Mouse (Mus musculus) heart, embryonic 11.5 days (tissue): ENCODE measurements around the gene Ciapin1. TPM values are rescaled to one million over a fixed set of nuclear protein-coding genes. Genes with fewer than 3 reads are reported as not detected.

Source experiments
- ATAC-seq: fragments of 200-750 bp; cut with Nextera tagmentation; replicated peaks from 2 replicates; pipeline ENCODE4 v1.8.0; 2017; ENCODE audit warnings: moderate library complexity; ENCODE audit not compliant: insufficient number of reproducible peaks, low FRiP score, low TSS enrichment
- H3K27ac ChIP-seq: fragments of 300-500 bp; sonication (generic); 2 replicates; pipeline ENCODE4 v1.5.1; 2014; ENCODE audit warnings: mild to moderate bottlenecking, low read depth, low read length
- H3K27me3 ChIP-seq: fragments of 300-500 bp; sonication (generic); 2 replicates; pipeline ENCODE4 v1.6.1; 2014; ENCODE audit warnings: mild to moderate bottlenecking, low read length, mixed read lengths; ENCODE audit not compliant: control insufficient read depth, insufficient read depth
- H3K36me3 ChIP-seq: fragments of 300-500 bp; sonication (generic); 2 replicates; pipeline ENCODE4 v1.6.1; 2014; ENCODE audit warnings: mild to moderate bottlenecking, low read length, moderate library complexity, mixed read lengths; ENCODE audit not compliant: control insufficient read depth, insufficient read depth
- H3K4me1 ChIP-seq: fragments of 300-500 bp; sonication (generic); 2 replicates; pipeline ENCODE4 v1.6.1; 2014; ENCODE audit warnings: low read length; ENCODE audit not compliant: control insufficient read depth, insufficient read depth
- H3K4me2 ChIP-seq: fragments of 300-500 bp; sonication (generic); 2 replicates; pipeline ENCODE4 v1.6.1; 2014; ENCODE audit warnings: mild to moderate bottlenecking, moderate library complexity
- H3K4me3 ChIP-seq: fragments of 300-500 bp; sonication (generic); 2 replicates; pipeline ENCODE4 v1.5.1; 2014; ENCODE audit warnings: low read depth, low read length
- H3K9ac ChIP-seq: fragments of 300-500 bp; sonication (generic); 2 replicates; pipeline ENCODE4 v1.6.1; 2014; ENCODE audit warnings: mild to moderate bottlenecking, low read depth, low read length, moderate library complexity
- H3K9me3 ChIP-seq: fragments of 300-500 bp; sonication (generic); replicated peaks from 2 replicates; pipeline ENCODE4 v1.6.1; 2016; ENCODE audit warnings: low read length; ENCODE audit not compliant: control insufficient read depth
- WGBS: fragments of 180-500 bp; shearing (Covaris S2); extraction: QIAGEN DNeasy Blood & Tissue Kit; methylation state at CpG from one replicate; pipeline ENCODE4 v1.1.7; 2014; ENCODE audit not compliant: insufficient replicate concordance; 5-methylcytosine and 5-hydroxymethylcytosine counted together
- polyA plus RNA-seq: library from polyadenylated mRNA; unstranded; fragments of >200 nt; fragmentation: Nextera tagmentation; extraction: Ambion mirVana; gene quantifications from 2 replicates; pipeline ENCODE4 v1.2.1, GENCODE M21; 2014

Ciapin1 gene
- polyA plus RNA-seq, 1 experiment from 2014 or later = 97.0 TPM

DNA sequence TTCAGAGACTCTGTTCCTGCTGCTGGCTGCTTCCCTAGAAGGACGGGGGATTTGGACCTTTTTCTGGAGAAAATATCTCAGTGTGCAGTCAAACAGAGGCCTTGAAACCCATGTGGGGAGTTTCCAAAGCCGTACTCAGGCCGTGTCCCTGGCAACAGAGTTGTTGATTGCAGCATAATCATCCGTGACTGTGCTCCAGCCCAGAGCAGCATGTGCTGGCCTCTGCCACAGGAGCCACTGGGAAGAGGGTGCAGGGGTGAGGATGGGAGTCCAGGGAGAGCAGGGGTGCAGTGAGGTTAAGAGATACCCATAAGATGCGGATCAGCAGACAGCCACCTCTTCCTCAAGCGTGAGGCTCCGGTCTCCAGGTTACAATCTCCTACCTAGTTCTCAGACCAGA is 30.7 kb downstream of the Ciapin1 start:
- no peak for ATAC-seq
- H3K9ac ChIP-seq = no peak overlapping the region
- H3K27ac ChIP-seq = no peak overlapping the region
- H3K36me3 ChIP-seq = no peaks in the 10 kb centered on the region
- 0 out of 2 replicates have a peak, but pooled peaks cover 3% of the 10 kb centered on the region for H3K27me3 ChIP-seq
- WGBS = 60% methylated on average over 7 of the region's 7 CpGs
- peaks cover 17% of the 10 kb centered on the region for H3K4me1 ChIP-seq
- H3K4me3 ChIP-seq = no peak overlapping the region
- H3K4me2 ChIP-seq = no peak overlapping the region
- no peaks in the 10 kb centered on the region for H3K9me3 ChIP-seq

DNA sequence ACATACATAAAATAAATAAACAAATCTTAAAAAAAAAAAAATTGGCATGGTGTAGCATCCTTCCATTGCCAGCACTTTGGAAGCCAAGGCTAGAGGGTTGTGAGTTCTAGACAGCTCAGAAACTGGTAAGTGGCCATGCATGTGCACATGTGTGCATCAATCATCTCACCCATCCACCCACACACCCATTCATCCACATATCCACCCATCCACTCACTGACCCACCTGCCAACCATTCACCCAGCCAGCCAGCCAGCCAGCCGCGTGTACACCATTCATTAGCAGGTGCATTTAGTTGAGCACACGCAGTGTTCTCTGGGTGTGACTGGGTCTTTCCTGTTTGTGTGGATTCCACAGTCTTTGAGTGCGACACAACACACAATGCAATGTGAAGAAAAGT is 32.3 kb downstream of the Ciapin1 start:
- no peaks in the 10 kb centered on the region for H3K36me3 ChIP-seq
- no peak overlapping the region for H3K9ac ChIP-seq
- peaks cover 3% of the 10 kb centered on the region; the same call in 1 of the 2 replicates for H3K27me3 ChIP-seq
- H3K4me3 ChIP-seq = no peak overlapping the region
- no peaks in the 10 kb centered on the region for H3K9me3 ChIP-seq
- H3K4me1 ChIP-seq = peaks cover 28% of the 10 kb centered on the region
- H3K4me2 ChIP-seq = no peak overlapping the region
- WGBS = 78% methylated on average over 4 of the region's 4 CpGs
- H3K27ac ChIP-seq = no peak overlapping the region
- ATAC-seq = no peak

DNA sequence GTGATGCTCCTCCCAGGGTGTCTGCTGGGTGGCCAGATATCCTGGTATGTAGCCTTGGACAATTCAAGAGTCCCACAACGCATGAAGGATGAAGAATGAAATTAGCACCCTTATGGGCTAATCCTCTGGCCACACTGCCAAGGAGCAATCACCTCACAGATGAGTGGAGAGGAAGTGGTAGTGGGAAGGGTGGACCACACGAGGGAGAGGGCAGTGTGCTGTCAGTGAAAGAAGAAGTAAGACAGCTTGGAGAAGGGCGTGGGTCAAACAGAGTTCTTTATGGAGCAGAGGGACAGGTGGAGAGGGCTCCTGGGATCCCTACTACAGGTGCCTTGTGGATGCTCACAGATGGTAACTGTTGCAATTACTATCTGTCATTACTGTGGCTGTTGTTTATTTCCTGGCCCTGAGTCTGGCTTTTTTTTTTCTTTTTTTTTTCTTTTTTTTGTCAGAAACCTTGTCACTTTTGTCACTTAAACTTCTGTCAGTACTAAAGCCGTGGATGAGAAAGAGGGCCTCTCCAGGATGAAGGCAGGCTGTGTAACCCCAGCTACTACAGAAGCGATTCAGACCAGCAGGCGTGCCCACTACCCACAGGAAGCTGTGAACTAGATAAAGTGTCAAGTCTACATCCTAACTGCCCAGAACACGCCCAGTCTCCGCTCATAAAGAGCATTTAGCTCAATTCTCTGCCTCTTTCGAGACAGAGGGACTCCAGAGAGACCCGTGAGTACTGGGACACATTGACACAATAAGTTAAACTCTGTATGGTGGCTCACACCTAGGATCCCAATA is 33.4 kb downstream of the Ciapin1 start:
- Histone ChIP-seq H3K4me1 (peaks cover 28% of the 10 kb centered on the region), H3K9ac (no peak overlapping the region), H3K9me3 (no peaks in the 10 kb centered on the region), H3K4me3 (no peak overlapping the region), H3K27me3 (peaks cover 3% of the 10 kb centered on the region; the same call in 1 of the 2 replicates), H3K36me3 (no peaks in the 10 kb centered on the region), H3K27ac (no peak overlapping the region), H3K4me2 (no peak overlapping the region)
- ATAC-seq = no peak
- WGBS = 56% methylated on average over 10 of the region's 10 CpGs

DNA sequence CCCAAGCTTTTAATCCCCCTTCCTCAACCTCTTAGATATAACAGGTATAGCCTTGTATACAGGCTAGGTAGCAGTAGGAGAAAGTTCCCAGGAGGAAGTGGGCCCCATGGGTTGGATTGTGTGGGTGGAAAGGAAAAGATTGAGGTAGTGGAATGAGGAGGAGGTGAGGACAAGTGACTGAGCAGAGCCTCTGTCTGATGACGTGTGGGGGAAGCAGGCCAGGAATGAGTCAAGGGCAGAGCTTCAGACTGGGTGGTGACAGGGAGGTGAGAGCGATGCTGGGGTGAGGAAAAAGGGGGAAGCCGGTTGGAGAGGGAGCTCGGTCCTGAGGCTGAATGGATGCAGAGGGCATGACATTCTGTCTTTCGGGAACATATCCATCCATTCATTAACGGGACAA is 34.6 kb downstream of the Ciapin1 start:
- Histone ChIP-seq H3K36me3 (no peaks in the 10 kb centered on the region), H3K4me3 (no peak overlapping the region), H3K4me2 (no peak overlapping the region), H3K27me3 (peaks cover 3% of the 10 kb centered on the region; the same call in 1 of the 2 replicates), H3K4me1 (peaks cover 28% of the 10 kb centered on the region), H3K9me3 (no peaks in the 10 kb centered on the region), H3K27ac (no peak overlapping the region), H3K9ac (no peak overlapping the region)
- ATAC-seq = no peak; the same call in 1 of the 2 replicates
- 23% methylated on average over 6 of the region's 6 CpGs for WGBS

DNA sequence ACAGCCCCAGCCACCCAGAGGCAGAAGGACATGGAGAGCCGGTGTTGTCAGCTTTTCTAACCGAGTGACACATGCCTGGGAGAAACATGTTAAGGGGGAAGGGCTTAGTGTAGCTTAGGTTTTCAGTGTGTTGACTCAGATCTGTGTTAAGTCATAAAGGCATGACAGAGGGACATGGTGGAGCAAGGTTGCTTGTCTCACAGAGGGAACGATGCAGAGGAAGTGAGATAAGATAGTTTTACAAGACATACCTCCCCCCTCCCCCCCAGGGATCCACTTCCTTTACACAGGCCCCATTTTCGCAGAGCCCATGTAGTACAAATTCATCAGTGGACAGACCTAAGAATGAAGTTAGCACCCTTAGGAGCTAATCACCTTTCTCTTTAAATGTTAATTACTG is 35.8 kb downstream of the Ciapin1 start:
- no peak overlapping the region for H3K27ac ChIP-seq
- H3K4me1 ChIP-seq = peaks cover 24% of the 10 kb centered on the region
- 42% methylated on average over 4 of the region's 4 CpGs for WGBS
- ATAC-seq = no peak
- no peak overlapping the region for H3K9ac ChIP-seq
- no peaks in the 10 kb centered on the region for H3K9me3 ChIP-seq
- H3K4me3 ChIP-seq = no peak overlapping the region
- H3K4me2 ChIP-seq = no peak overlapping the region
- no peaks in the 10 kb centered on the region for H3K36me3 ChIP-seq
- peaks cover 3% of the 10 kb centered on the region; the same call in 1 of the 2 replicates for H3K27me3 ChIP-seq

DNA sequence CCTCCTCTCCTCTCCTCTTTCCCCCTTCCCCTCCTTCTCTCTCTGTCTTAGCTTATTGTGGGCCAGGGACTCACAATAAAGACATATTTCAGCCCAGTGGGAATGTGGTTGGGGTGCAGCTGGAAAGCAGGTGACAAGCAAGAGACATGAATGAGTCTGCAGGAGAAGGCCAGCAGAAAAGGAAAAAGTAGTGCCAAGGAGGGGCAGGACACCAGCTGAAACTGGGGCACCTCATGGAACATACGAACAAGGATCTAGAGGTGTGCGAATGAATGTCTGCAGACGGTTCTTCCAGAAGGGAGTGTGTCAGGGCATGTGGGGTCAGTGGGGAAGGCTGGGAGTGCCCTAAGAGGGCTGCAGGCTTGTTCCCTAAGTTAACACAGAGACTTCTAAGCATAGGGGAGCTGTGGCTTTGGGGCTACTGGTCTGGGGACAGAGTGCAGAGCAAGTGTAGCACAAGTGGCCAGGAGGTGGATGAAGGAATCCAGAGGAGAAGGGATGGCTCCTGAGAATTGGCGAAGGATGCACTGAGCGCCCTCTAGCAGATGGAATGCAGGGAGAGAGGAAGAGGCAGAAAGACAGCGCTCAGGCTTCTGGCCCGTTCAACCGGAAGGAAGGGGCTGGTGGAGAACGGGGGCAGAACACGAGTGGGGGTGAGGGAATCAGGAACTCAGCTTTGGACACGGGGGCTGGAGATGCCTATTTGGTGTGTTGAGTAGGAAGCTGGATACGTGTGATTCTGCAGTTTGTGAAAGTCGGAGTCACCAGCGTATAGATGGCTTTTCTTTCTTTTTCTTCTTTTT is 36.7 kb downstream of the Ciapin1 start:
- WGBS = 48% methylated on average over 14 of the region's 14 CpGs
- no peak overlapping the region for H3K27ac ChIP-seq
- no peaks in the 10 kb centered on the region for H3K9me3 ChIP-seq
- peaks cover 23% of the 10 kb centered on the region for H3K4me1 ChIP-seq
- peak overlapping the region; percentile 29 for H3K4me2 ChIP-seq
- H3K4me3 ChIP-seq = no peak overlapping the region
- ATAC-seq = no peak
- H3K27me3 ChIP-seq = peaks cover 3% of the 10 kb centered on the region; the same call in 1 of the 2 replicates
- H3K36me3 ChIP-seq = no peaks in the 10 kb centered on the region
- H3K9ac ChIP-seq = no peak overlapping the region

DNA sequence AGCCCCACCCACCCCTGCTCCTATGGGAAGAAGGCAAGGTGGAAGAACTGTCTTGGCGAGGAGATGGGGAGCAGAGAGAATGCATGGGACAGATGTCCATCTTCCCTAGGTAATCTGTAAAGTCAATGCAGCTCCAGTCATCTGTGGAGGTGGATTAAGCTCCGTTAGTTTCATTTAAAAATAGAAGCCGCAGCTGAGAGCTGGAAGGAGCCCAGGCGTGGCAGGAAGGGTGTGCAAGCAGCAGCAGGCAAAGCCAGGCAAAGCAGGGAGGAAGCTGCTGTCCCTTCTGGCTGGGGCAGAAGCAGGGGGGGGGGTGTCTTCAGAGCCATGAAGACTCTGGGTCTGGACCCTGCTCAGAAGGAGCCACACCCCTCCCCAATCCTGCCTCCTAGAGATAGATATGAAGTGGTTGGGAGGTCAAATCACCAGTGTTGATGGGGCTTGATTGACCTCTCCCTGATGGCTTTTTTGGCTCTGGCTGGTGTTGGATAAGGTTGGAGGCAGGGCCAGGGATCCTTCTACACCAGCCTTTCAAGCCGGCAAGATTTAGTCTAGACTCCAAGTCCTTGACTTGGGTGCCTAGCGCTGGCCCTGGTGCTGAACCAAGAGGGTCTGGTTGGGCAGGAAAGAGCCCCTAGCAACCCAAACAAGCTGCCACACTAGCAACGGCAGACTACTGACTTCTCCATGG is 37.7 kb downstream of the Ciapin1 start:
- peaks cover 23% of the 10 kb centered on the region for H3K4me1 ChIP-seq
- ATAC-seq = no peak
- H3K36me3 ChIP-seq = no peaks in the 10 kb centered on the region
- H3K4me3 ChIP-seq = no peak overlapping the region
- peaks cover 3% of the 10 kb centered on the region; the same call in 1 of the 2 replicates for H3K27me3 ChIP-seq
- 49% methylated on average over 7 of the region's 7 CpGs for WGBS
- H3K9ac ChIP-seq = no peak overlapping the region
- H3K27ac ChIP-seq = no peak overlapping the region
- no peak overlapping the region for H3K4me2 ChIP-seq
- H3K9me3 ChIP-seq = no peaks in the 10 kb centered on the region

DNA sequence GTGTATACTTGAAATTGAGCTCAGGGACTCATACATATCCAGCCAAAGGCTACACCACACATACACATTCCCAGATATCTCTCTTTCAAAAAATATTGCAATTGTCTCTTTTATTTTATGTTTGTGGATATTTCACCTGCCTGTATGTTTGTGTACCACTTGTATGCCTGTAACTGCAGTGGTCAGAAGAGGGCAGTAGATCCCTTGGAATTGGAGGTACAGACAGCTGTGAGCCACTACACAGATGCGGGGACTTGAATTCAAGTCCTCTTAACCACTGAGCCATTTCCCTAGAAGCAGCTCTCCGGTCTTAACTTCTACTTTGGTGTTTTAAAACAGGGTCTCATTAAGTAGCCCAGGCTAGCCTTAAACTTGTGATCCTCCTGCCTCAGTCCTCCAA is 43.4 kb downstream of the Ciapin1 start:
- H3K9ac ChIP-seq = no peak overlapping the region
- no peak overlapping the region for H3K27ac ChIP-seq
- 90% methylated on average over 2 of the region's 2 CpGs for WGBS
- H3K4me2 ChIP-seq = no peak overlapping the region
- H3K9me3 ChIP-seq = no peaks in the 10 kb centered on the region
- no peaks in the 10 kb centered on the region for H3K4me1 ChIP-seq
- no peaks in the 10 kb centered on the region for H3K27me3 ChIP-seq
- no peaks in the 10 kb centered on the region for H3K36me3 ChIP-seq
- H3K4me3 ChIP-seq = no peak overlapping the region
- no peak for ATAC-seq
